Mouse (Mus musculus) midbrain, embryonic 13.5 days (tissue): ENCODE results near the gene Asl. TPM values are rescaled to one million over a fixed set of nuclear protein-coding genes. Genes with fewer than 3 reads are reported as not detected.
A peak's percentile ranks its signal among the peaks of the same experiment; 100 is the strongest.

Experiments
- ATAC-seq: fragments of 200-750 bp; cut with Nextera tagmentation; 2 replicates; pipeline ENCODE4 v1.8.0; 2017; ENCODE audit warnings: mild to moderate bottlenecking, moderate TSS enrichment, moderate library complexity
- H3K27ac ChIP-seq: fragments of 300-500 bp; sonication (generic); 2 replicates; pipeline ENCODE4 v1.5.1; 2015; ENCODE audit warnings: inconsistent platforms, mild to moderate bottlenecking, moderate library complexity
- H3K27me3 ChIP-seq: fragments of 300-500 bp; sonication (generic); 2 replicates; pipeline ENCODE4 v1.6.1; 2015; ENCODE audit warnings: mild to moderate bottlenecking, inconsistent platforms
- H3K36me3 ChIP-seq: fragments of 300-500 bp; sonication (generic); 2 replicates; pipeline ENCODE4 v1.6.1; 2015; ENCODE audit warnings: mild to moderate bottlenecking, inconsistent platforms
- H3K4me1 ChIP-seq: fragments of 300-500 bp; sonication (generic); replicated peaks from 2 replicates; pipeline ENCODE4 v1.6.1; 2015; ENCODE audit warnings: inconsistent platforms
- H3K4me2 ChIP-seq: fragments of 300-500 bp; sonication (generic); replicated peaks from 2 replicates; pipeline ENCODE4 v1.6.1; 2015; ENCODE audit warnings: moderate library complexity, mild to moderate bottlenecking, inconsistent platforms
- H3K4me3 ChIP-seq: fragments of 300-500 bp; sonication (generic); replicated peaks from 2 replicates; pipeline ENCODE4 v1.5.1; 2015; ENCODE audit warnings: mild to moderate bottlenecking, inconsistent platforms
- H3K9ac ChIP-seq: fragments of 300-500 bp; sonication (generic); replicated peaks from 2 replicates; pipeline ENCODE4 v1.6.1; 2015; ENCODE audit warnings: mild to moderate bottlenecking, inconsistent platforms
- H3K9me3 ChIP-seq: fragments of 300-500 bp; sonication (generic); 2 replicates; pipeline ENCODE4 v1.6.1; 2016; ENCODE audit warnings: mild to moderate bottlenecking, inconsistent platforms
- WGBS: fragments of 180-500 bp; shearing (Covaris S2); methylation state at CpG from one replicate; pipeline ENCODE4 v1.1.7; 2015; 5-methylcytosine and 5-hydroxymethylcytosine counted together
- polyA plus RNA-seq: library from polyadenylated mRNA; unstranded; fragments of >200 nt; fragmentation: Nextera tagmentation; extraction: Ambion mirVana; gene quantifications from 2 replicates; pipeline ENCODE4 v1.2.1, GENCODE M21; 2015

Gene Asl
- 30.4 and 33.4 TPM in 2 replicates for polyA plus RNA-seq

DNA sequence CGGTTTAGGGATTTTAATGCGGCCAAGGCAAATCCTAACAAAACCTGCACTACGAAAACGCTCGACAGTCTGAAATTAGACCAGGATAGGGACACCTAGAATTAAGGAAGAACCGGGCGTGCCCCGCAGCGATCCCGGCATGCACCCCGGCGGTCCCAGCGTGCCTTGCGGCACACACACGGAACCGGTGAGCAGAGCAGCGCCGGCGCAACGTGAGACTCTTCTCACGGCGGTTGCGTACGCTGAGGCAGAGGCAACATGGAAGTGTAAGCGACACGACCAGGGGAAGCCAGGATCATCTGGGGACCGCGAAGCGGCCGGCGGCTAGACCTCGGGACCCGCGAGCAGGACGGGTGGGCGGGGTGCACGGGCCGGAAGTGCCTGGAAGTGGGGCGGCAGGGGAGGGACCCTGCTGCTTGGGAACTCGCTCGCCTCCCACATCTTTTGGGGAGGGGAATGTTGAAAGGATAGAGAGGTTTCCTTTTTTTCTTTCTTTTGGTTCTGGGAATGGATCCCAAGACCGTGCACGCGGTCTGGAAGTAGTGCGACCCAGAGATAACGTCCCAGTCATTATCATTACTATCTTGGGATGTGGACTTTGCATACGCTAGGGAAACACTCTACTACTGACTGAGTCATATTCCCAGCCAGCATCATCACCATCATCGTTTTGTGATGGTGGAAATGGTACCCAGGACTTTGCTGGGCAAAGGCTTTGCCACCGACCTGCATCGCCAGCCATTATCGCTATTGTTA, at the start of gene Asl, which contains the start of gene Crcp:
Gene Asl (minus strand): TSS at position 106 of the 756 bp plus-strand sequence.
Gene Crcp (plus strand): TSS at position 149 of the 756 bp plus-strand sequence.
- Histone ChIP-seq H3K9me3 (no peaks in the 10 kb centered on the region), H3K4me1 (peaks cover 14% of the 10 kb centered on the region), H3K27ac (peak within 1 kb of the TSS; percentile 94), H3K27me3 (peaks cover 9% of the 10 kb centered on the region), H3K36me3 (0 out of 2 replicates have a peak, but pooled peaks cover 4% of the 10 kb centered on the region), H3K9ac (peak within 1 kb of the TSS; percentile 87), H3K4me3 (peak within 1 kb of the TSS; percentile 74), H3K4me2 (peak within 1 kb of the TSS; percentile 78)
- peak; percentile 89 for ATAC-seq
- WGBS = 2% methylated on average over 51 of the region's 51 CpGs

DNA sequence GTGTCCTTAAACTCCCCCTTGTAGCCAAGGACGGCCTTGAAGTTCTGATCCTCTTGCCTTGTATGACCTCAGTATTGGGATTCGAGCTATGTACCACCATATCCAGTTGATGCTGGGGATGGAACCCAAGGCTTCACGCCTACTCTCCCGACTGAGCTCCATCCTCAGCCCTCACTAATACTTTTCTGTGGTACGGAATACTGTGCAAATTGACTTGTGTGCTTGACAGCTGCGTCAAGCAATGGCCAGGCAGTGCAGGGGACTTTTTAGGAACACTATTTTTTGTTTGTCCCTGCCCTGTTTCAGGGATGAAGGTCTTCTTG, 49.7 kb upstream of the Asl start:
- Histone ChIP-seq H3K27me3 (no peaks in the 10 kb centered on the region), H3K4me2 (peak overlapping the region; percentile 70), H3K4me1 (peaks cover 14% of the 10 kb centered on the region), H3K36me3 (peaks cover 7% of the 10 kb centered on the region; the same call in 1 of the 2 replicates), H3K9me3 (0 out of 2 replicates have a peak, but pooled peaks cover 3% of the 10 kb centered on the region), H3K9ac (peak overlapping the region; percentile 91), H3K27ac (peak overlapping the region; percentile 87), H3K4me3 (peak overlapping the region; percentile 76)
- 37% methylated on average over 6 of the region's 6 CpGs for WGBS
- no peak for ATAC-seq

DNA sequence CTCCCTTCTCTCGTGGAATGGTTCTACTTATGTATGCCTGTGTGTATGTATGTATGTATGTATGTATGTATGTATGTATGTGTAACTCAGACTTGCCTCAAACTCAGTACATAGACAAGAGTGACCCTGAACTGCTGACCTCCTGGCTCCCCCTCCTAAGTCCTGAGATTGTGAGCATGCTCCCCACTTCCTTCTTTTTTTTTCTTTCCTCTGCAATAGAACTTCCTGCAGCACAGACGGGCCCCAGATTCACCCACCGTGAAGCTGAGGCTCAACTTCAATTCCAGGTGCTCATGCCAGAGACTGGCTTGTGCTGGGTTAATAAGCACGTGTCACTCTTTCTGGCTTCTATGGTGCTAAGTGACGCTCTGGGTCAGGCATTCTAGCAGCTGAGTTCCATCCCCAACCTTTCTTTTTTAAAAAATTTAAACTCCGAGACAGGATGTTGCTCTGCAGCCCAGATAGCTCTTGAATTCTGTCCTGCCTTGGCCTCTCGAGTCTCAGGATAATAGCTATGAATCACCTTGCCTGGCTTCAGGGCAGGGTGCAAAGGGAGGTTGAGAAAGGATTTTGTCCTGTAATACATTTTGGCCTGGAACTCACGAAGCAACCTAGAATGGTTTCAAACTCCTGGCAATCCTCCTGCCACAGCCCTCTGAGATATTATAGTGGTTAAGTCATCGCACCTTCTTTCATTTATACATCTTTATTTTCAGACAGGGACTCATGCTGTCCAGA, 49.2 kb upstream of the Asl start:
- no peak overlapping the region for H3K4me3 ChIP-seq
- no peak overlapping the region for H3K27ac ChIP-seq

DNA sequence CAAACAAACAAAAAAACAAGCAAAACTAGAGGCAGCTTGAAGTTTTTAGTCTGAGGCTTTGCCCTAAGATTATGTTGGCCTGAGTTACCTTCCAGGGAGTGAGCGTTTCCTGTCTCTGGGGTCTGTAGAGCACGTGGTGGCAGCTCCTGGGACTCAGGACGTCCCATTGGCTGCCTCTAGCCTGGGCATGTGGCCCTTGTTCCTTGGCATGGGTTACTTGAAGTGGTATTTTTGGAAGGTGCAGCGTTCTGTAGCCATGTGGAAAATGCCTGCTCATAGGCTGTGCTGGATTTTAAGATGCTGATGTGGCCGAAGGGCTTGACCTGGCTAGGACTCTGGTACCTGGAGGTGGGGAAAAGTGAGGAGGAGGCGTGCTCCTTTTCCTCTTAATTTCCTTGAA, 47.3 kb upstream of the Asl start:
- Histone ChIP-seq H3K27ac (no peak overlapping the region), H3K4me3 (no peak overlapping the region), H3K9me3 (0 out of 2 replicates have a peak, but pooled peaks cover under 1% of the 10 kb centered on the region), H3K27me3 (no peaks in the 10 kb centered on the region), H3K36me3 (0 out of 2 replicates have a peak, but pooled peaks cover under 1% of the 10 kb centered on the region), H3K4me1 (peaks cover 14% of the 10 kb centered on the region), H3K9ac (no peak overlapping the region), H3K4me2 (no peak overlapping the region)
- no peak for ATAC-seq
- WGBS = 67% methylated on average over 6 of the region's 6 CpGs

More for the DNA sequence above, 49.2 kb upstream of the Asl start:
- H3K36me3 ChIP-seq = peaks cover 7% of the 10 kb centered on the region; the same call in 1 of the 2 replicates
- no peak for ATAC-seq
- H3K4me1 ChIP-seq = peaks cover 14% of the 10 kb centered on the region
- peak overlapping the region; percentile 70 for H3K4me2 ChIP-seq
- H3K9me3 ChIP-seq = 0 out of 2 replicates have a peak, but pooled peaks cover 3% of the 10 kb centered on the region
- no peak overlapping the region for H3K9ac ChIP-seq
- 83% methylated on average over 9 of the region's 9 CpGs for WGBS
- H3K27me3 ChIP-seq = no peaks in the 10 kb centered on the region

DNA sequence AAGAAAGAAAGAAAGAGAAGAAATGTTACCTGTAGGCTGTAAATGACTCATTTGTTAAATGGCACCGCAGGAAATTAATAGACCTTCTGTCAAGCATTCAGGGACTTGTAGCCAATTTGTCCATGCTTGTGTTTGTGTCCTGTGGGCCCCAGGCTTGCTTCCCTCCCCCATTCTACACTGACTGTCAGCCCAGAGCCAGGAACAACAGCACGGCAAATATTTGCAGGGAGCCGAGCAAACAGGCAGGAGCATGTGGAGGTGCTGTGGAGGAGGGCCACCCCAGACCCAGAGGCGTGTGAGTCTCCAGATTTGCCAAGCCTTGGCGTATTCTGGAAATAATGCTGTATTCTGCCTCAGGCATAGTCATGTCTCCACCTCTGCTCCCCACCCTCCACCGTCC, 45.4 kb upstream of the Asl start:
- no peaks in the 10 kb centered on the region for H3K36me3 ChIP-seq
- H3K27me3 ChIP-seq = peaks cover 3% of the 10 kb centered on the region; the same call in 1 of the 2 replicates

DNA sequence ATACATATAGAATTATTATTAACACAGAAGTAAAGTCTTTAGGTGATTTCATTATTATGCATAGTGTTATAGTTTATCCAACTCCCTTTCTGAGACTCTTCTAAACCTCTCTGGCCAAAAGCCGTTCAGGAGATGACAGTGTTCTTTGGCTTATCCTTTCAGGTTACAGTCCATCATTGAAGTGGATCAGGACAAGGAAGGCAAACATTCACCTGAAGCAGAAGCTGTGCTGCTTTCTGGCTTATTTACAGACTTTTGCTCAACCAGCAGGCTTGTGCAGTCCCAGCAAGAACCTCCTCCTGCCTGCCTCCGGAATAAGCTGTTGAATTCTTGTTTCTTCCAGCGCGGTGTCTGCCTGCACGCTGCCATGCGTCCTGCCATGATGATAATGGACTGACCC, 44.0 kb upstream of the Asl start, which contains the start of gene Tpst1:
Gene Tpst1 (plus strand): TSS at position 301 of the 400 bp plus-strand sequence.
- Histone ChIP-seq H3K9me3 (no peaks in the 10 kb centered on the region), H3K27me3 (peaks cover 3% of the 10 kb centered on the region; the same call in 1 of the 2 replicates), H3K36me3 (no peaks in the 10 kb centered on the region), H3K4me2 (no peak within 1 kb of the TSS), H3K27ac (no peak within 1 kb of the TSS), H3K4me1 (no peaks in the 10 kb centered on the region), H3K4me3 (no peak within 1 kb of the TSS), H3K9ac (no peak within 1 kb of the TSS)
- no peak for ATAC-seq
- 94% methylated on average over 6 of the region's 6 CpGs for WGBS

More for the DNA sequence above, 45.4 kb upstream of the Asl start:
- no peak overlapping the region for H3K4me2 ChIP-seq
- H3K4me1 ChIP-seq = peaks cover 4% of the 10 kb centered on the region; the same call in 1 of the 2 replicates
- ATAC-seq = no peak
- no peak overlapping the region for H3K4me3 ChIP-seq
- H3K27ac ChIP-seq = no peak overlapping the region
- H3K9ac ChIP-seq = no peak overlapping the region
- no peaks in the 10 kb centered on the region for H3K9me3 ChIP-seq
- 75% methylated on average over 6 of the region's 6 CpGs for WGBS

DNA sequence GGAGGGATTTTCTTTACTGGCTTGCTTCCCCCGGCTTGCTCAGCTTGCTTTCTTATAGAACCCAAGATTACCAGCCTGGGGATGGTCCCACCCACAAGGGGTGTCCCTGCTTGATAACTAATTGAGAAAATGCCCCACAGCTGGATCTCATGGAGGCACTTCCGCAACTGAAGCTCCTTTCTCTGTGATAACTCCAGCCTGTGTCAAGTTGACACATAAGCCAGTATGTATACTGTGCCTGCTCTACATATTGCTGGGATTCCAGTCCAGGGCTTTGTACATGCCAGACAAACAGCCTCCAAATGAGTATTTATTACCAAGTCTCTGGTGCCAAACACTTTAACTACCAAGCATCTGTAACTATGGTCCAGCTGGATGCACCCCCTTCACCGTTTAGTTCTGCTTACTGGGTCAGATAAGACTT, 38.8 kb upstream of the Asl start:
- Histone ChIP-seq H3K36me3 (no peaks in the 10 kb centered on the region), H3K4me3 (no peak overlapping the region), H3K4me1 (no peaks in the 10 kb centered on the region), H3K4me2 (no peak overlapping the region), H3K27me3 (peaks cover 3% of the 10 kb centered on the region; the same call in 1 of the 2 replicates), H3K9me3 (no peaks in the 10 kb centered on the region), H3K9ac (no peak overlapping the region), H3K27ac (no peak overlapping the region)
- ATAC-seq = no peak
- WGBS = 79% methylated on average over 3 of the region's 3 CpGs

DNA sequence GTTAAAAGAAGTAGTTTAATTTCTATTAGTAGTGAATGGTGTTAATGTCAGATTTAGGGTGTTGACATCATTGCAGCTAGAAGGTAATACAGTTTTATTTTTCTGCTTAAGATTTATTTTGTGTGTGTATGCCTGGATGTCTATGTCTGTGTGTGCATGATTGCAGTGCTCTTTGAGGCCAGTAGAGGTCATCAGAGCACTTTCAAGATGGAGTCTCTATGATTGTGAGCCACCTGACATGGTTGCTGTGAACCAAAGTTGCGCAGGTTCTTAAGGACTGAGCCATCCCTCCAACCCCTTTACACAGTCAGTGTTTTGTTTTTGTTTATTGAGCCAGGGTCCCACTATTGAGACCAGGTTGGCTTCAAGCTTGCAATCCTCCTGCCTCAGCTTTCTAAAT, 36.5 kb upstream of the Asl start:
- Histone ChIP-seq H3K9ac (no peak overlapping the region), H3K4me1 (no peaks in the 10 kb centered on the region), H3K27ac (no peak overlapping the region), H3K4me2 (no peak overlapping the region), H3K9me3 (no peaks in the 10 kb centered on the region), H3K4me3 (no peak overlapping the region), H3K36me3 (peaks cover 14% of the 10 kb centered on the region), H3K27me3 (0 out of 2 replicates have a peak, but pooled peaks cover under 1% of the 10 kb centered on the region)
- no peak for ATAC-seq
- WGBS = 100% methylated on average over 1 of the region's 1 CpGs

DNA sequence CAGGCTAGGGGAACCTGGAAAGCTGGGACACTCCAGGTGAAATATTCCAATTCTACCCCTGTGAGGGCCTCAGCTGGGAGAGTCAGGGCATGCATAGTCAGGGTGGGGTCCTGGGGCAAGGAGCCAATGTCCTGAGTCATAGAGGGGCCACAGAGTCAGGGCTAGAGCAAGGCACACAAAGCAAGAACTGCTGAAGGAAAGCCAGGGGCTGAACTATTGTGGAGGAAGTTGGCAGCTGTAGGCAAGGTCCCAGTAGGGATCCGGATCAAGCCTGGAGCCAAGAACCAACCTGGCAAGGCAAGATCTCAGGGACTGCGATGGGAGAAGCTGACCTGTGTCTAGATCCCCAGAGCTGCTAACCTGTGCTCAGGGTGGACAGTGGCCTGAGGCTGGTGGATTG, 34.7 kb upstream of the Asl start:
- 89% methylated on average over 2 of the region's 2 CpGs for WGBS
- Histone ChIP-seq H3K4me1 (no peaks in the 10 kb centered on the region), H3K27me3 (no peaks in the 10 kb centered on the region), H3K9me3 (no peaks in the 10 kb centered on the region), H3K4me3 (no peak overlapping the region), H3K27ac (no peak overlapping the region), H3K36me3 (peaks cover 29% of the 10 kb centered on the region), H3K4me2 (no peak overlapping the region), H3K9ac (no peak overlapping the region)
- no peak for ATAC-seq

DNA sequence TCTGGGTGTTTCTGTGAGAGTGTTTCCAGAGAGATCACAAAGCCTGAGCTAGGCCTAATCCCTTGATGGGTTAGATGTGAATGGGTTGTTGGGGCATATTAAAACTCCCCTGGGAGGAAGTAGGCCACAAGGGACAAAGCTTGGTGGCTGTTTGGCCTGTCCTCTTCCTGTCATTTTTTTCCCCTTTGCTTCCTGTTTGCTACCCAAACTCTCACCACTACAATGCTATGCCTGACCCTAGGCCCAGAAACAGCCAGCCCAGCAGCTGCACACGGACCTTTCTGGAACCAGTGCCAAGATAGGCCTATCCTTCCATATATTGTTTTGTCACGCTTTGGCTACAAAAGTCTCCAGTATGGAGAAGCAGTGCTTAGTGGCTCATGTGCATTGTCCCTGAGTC, 33.0 kb upstream of the Asl start:
- H3K36me3 ChIP-seq = peaks cover 35% of the 10 kb centered on the region
- no peak overlapping the region for H3K27ac ChIP-seq
- WGBS = 91% methylated on average over 2 of the region's 2 CpGs
- no peaks in the 10 kb centered on the region for H3K27me3 ChIP-seq
- no peak overlapping the region for H3K4me3 ChIP-seq
- ATAC-seq = no peak
- H3K9ac ChIP-seq = no peak overlapping the region
- H3K9me3 ChIP-seq = no peaks in the 10 kb centered on the region
- no peak overlapping the region for H3K4me2 ChIP-seq
- H3K4me1 ChIP-seq = no peaks in the 10 kb centered on the region

DNA sequence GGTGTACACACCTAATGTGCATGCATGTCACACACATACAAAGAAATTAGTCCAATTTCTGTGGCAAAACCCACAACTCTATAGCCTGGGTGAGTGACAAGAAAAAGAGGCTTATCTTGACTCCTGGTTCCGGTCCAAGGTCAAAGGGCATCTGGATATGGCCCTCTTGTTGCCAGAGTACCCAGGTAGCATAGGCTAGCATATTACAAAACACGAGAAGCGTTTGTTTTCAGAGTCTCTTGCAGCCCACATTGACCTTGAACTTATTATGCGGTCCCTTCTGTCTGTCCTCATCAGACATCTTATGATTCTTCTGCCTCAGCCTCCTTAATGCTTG, 31.2 kb upstream of the Asl start:
- Histone ChIP-seq H3K4me2 (no peak overlapping the region), H3K9me3 (no peaks in the 10 kb centered on the region), H3K27me3 (no peaks in the 10 kb centered on the region), H3K4me1 (no peaks in the 10 kb centered on the region), H3K4me3 (no peak overlapping the region), H3K9ac (no peak overlapping the region), H3K27ac (no peak overlapping the region), H3K36me3 (peaks cover 40% of the 10 kb centered on the region)
- 88% methylated on average over 4 of the region's 4 CpGs for WGBS
- ATAC-seq = no peak
